Mouse (Mus musculus) CD4-positive, CD25-positive, alpha-beta regulatory T cell, adult 4 months (primary cell): ENCODE data around the gene Aqp12. TPM values are rescaled to one million over a fixed set of nuclear protein-coding genes. Genes with fewer than 3 reads are reported as not detected.

Experiments used
- ATAC-seq: one replicate; pipeline ENCODE4 v1.8.0; 2017
- polyA plus RNA-seq, 2 experiments: library from polyadenylated mRNA; unstranded; fragments of 100-300 nt; shearing (Covaris generic); gene quantifications; one replicate each; pipeline ENCODE4 v1.2.1; 2017

The Aqp12 gene
- polyA plus RNA-seq, 2 experiments from 2014 or later: not detected

DNA sequence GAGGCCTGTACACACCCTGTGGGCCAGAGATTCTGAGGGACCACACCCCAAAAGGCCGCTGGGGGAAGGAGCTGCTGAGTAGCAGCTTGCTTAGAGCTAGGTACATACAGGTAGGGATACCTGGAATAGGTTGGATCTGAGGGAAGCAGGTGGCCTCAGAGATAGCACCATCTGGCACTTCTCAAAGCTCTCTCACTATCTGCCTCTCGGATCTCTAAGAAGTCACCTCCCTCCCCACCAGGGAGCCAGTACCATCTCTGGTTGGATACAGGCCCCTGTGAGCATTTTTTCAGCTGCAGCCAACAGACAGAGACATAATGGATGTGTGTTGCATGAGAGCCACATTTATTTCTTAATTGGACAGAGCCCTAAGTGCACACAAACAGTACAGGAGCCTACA is 9.0 kb downstream of the Aqp12 start:
- ATAC-seq: no peak

DNA sequence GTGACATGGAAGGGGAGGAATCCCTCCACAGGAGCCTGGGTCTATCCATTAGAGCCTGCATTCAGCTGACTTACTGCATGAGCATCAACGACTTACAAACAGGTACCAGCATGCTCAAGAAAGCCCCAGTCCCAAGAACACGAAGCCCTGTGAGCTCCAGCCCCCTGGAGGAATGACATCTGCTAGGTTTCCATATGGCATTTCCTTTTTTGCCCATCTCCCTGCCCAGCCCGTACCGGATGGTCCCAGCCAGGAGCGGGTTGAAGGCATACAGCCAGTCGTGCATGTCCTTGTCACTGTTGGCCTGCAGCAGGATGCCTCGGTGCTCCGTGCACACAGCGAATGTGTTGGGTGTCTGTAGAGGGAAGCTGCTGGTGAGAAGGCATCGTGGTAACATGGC is 12.6 kb downstream of the Aqp12 start:
- no peak for ATAC-seq

DNA sequence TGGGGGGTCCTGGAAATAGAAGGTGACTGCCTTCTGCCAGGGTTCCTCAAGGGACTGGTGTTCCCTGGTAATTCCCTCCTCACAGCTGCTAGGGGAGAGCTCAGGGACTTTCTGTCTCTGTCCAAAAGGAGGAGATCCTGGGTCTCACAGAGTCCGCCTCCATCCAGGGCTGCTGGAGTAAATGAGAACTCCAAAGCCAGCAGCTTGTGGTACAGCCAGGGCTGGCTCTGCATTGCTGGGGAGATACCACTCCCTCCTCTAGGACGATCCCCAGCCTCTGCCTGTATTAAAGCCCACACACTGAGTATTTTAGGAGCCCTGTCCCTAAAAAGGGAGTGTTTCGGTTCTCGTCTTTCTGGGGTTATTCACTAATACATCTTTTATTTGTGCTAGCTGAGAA is 14.5 kb downstream of the Aqp12 start:
- ATAC-seq: no peak

DNA sequence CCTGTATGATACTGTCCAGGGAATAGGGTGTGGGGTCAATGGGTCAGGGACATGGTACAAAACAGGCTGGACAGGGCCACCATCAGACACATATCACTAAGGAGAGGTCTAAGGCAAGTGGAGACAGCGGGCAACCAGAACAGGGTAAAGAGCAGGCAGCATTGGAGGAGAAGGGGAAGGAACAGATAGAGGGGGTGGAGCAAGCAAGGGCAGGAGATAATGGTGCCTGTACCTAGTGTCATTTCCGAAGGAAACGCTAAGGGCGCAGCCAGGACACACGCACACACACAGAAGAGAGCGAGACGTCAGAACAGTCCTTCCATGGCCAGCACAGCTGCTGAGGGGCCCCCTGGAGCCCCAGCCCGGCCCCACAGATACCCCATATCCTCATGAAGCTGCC is 20.5 kb downstream of the Aqp12 start:
- no peak for ATAC-seq

DNA sequence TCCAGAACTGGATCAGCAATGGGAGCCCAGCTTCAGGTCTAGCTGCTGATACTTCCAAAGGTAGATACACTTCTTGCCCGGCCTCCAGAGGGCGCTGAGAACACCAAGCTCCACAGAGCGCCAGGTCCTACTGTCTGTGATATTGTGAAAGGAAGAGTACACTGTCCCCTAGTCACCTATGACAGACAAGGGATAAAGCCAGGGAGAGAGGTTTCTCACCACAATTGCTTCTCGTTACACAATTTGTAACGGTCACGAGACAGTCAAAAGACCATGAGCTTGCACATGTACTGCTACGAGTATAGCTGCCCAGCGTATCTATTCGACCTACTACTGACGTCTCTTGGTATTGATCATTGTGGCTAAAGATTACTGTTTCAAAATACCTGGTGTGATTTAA is 23.3 kb downstream of the Aqp12 start:
- no peak for ATAC-seq

DNA sequence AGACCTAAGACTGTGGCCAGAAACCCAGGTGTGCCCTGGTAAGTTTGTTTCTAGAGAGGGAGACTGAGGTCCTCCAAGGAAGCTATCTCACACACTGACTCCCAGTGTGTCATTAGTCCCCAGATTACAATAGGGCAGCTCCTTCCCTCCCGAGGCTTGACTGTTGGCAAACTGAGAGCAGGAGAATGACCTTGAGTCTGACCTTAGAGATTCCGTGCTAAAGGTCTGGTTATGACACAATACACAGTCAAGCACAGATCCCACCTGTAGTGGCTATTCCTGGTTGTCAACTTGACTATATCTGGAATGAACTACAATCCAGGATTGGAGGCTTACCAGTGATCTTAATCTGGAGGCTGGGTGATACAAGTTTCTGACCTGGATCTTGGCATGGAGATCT is 23.9 kb downstream of the Aqp12 start:
- no peak for ATAC-seq

DNA sequence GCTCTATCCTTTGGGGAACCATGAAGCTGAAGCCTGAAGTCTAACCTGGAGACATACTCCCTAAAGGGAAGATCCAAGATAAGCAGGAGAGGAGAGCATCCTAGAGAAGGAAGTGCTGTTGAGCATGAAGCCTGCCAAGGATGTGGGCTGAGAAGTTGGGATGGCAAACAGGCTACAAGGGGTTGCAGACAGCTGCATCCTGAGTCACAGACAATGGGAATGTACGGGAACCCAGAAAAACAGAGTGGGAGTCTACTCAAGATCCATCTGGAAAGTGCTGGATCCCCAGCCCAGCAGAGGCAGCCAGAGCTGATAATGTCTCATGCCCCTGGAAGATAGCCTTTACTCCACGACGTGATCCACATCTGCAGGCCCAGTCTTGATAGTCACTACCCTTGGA is 25.1 kb downstream of the Aqp12 start:
- ATAC-seq: no peak

DNA sequence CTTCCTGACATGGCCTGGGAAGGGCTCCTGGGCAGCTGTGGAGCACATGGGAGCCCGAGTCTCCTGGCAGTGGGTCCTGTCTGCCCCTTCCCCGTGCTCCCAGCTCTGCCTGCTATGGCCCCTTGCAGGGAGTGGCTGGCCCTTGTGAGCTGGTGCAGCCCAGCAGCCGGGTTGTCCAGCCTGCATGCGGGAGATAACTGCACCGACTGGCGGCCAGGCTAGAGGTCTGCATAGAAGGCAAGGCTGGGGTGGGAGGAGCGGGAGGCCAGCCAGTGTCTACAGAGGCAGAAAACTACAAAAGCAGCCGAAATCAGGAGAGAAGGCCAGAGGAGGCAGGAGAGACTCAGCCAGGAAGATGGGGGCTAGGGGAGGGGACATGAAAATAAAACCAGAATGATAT is 27.9 kb downstream of the Aqp12 start:
- ATAC-seq: no peak

DNA sequence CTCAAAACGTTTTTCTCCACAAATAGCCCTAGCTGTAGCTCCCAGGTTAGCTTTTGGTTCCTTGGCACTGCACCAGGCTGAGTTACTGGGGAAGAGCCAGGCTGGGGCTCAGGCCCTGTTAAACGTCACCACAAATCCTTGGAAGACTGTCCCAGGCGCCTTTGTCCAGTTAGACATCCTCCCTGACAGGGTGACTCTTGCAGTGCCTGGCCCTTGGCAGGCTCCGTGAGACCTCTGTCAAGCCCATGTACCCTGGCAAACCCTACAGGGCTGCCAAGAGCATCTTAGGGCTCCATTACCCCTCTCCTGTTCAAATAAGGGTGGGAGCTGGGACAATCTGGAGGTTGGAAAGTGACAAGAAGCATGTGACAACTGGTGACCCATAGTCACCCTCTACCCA is 29.8 kb downstream of the Aqp12 start:
- ATAC-seq: no peak

DNA sequence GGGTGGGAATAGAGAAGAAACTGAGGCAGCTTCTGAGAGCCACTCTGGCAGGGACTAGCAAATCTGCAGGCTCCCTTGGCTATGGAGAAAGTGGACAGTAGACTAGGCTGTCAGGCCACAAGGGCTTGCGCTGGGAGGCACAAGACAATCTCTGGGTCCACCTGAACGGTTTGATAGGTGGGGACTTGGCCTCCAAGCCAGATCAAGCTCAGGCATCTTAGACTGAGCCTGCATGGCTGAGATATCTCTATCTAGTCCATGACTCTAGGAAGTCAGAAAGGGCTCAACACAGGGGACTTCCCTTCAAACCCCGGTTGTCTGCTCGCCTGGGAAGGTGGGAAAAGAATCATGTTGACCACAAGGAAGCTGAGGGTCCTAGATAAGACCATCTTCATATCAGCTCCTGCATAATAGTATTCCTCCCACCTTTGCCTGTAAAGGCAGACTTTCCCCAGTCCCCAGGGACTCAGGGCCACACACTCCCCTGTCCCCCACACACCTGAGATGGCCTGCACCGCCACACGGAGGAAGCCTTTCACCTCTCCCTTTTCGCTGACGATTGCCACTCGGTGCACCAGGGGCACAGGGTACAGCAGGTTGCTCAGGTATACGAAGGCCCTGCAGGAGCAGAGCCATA is 40.1 kb downstream of the Aqp12 start:
- no peak for ATAC-seq

DNA sequence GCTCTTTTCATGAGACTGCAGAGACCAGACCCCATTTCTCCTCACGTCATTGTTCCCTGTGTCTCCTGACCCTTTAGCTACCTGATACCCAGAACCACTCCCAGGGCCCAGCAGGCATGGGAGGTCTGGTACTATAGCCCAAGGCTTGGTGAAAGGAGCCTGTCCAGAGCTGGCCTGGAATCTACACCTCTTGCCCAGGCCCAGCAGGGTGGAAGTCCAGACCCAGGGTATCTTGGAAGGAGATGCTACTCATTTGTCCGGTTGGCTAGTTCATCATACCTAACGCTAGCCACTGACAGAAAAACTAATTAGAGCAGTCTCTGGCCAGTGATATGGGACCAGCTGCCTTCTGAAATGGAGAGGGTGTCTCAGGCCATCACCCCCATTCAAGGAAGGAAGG is 43.9 kb downstream of the Aqp12 start:
- ATAC-seq: no peak

DNA sequence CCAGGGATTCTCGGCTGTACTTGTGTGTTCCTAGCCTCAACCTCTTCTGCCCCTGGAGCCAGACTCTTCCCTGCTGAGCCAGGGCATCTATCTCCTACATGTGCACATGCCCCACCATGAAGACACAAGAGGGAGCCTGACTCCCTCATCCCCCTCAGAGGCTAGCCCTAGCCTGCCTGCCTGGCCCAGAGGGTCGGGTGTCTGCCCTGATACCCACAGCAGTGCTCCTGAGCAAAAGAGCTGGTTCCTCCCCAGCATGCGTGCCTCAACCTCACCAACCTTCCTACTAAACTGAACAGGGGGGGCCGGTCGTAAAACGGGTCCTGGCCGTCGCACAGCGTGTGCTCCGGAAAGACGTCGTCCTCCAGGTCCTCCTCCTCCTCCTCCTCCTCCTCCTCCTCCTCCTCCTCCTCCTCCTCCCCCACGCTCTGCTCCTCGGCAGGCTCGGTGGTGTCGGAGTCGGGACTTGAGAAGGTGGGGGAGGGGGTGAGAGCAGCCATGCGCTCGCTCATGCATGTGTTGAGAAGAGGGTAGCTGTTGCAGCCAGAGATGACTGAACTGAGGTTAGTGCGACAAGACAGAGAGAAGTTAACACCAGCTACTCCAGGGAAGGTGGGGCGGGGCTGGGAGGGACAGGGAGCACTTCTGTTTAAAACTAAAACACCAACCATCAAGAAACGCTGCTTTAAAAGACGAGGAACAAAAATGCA is 45.1 kb downstream of the Aqp12 start:
- ATAC-seq: no peak

Other genes starting within 250 kb of the Aqp12 start
- 1 to 10 TPM; 2.0 to 3.0 TPM for gene Gpc1, start 174.7 kb upstream of the Aqp12 start, polyA plus RNA-seq
- gene Ankmy1, start 103.4 kb upstream of the Aqp12 start, polyA plus RNA-seq: 1 to 10 TPM in 1 of 2 experiments, under 1 TPM in 1; 0.65 to 1.1 TPM
- 1 to 10 TPM; 4.2 to 4.4 TPM for gene Dusp28, start 99.4 kb upstream of the Aqp12 start, polyA plus RNA-seq
- 10 to 100 TPM; 23.2 to 32.8 TPM for gene Rnpepl1, start 95.6 kb upstream of the Aqp12 start, polyA plus RNA-seq
- gene Capn10, start 72.0 kb upstream of the Aqp12 start, polyA plus RNA-seq: 10 to 100 TPM in 1 of 2 experiments, 1 to 10 TPM in 1; 7.8 to 12.5 TPM
- 1 to 10 TPM; 2.4 to 3.7 TPM for gene Gpr35, start 55.5 kb upstream of the Aqp12 start, polyA plus RNA-seq
- gene Kif1a, start 95.6 kb downstream of the Aqp12 start, polyA plus RNA-seq: not detected
- not detected for gene Agxt, start 128.9 kb downstream of the Aqp12 start, polyA plus RNA-seq
- not detected for gene 2310007B03Rik, start 154.6 kb downstream of the Aqp12 start, polyA plus RNA-seq
- gene Crocc2, start 162.4 kb downstream of the Aqp12 start, polyA plus RNA-seq: not detected
- under 1 TPM in 1 of 2 experiments, not detected in 1; 0.13 TPM for gene Sned1, start 229.5 kb downstream of the Aqp12 start, polyA plus RNA-seq